Mouse (Mus musculus) heart, postnatal 10 days (tissue): ENCODE results near the gene Usf1. TPM values are rescaled to one million over a fixed set of nuclear protein-coding genes. Genes with fewer than 3 reads are reported as not detected.

Source experiments
- DNase-seq, 2 experiments: peaks; one replicate each; pipeline ENCODE4 v3.0.0; 2021
- intact Hi-C: fragments of 180-260 bp; cut with DNase I; formaldehyde crosslinking; loops from one replicate; pipeline ENCODE4 v1.15.1; 2025
- total RNA-seq, 2 experiments: library from RNA; stranded (reverse); gene quantifications; 2 replicates each; pipeline ENCODE4 v1.2.3; 2021

Gene Usf1
- total RNA-seq, 2 experiments from 2014 or later = 50.4 to 51.3 TPM

- no peak for DNase-seq
- intact Hi-C loops = no loop called here
These were observed 36.6 kb downstream of the Usf1 start for GRCm38 (mm10) chr1:171447692-171448091.

- intact Hi-C loops = no loop called here
- no peak for DNase-seq
These were observed 38.9 kb downstream of the Usf1 start for GRCm38 (mm10) chr1:171450062-171450461.

DNA sequence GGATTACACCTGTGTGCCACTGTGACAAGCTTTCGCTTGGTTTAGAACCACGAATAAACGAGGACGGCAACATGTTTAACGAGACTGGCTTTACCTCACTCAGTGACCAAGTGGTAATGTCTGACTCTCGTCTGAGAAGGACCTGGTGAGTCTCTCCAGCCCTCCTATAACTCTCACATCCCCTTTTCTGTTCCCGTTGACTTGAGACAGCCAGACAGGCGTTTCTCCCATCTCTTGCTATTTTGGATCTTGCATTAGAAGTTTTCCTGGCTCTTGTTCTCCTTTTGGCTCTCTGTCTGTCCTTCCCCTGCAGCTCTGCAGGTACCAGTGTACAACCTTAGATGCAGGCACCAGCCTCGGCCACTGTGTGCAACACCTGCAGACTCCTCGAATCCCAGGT, 39.9 kb downstream of the Usf1 start:
- DNase-seq = no peak
- intact Hi-C loops = no loop called here

DNA sequence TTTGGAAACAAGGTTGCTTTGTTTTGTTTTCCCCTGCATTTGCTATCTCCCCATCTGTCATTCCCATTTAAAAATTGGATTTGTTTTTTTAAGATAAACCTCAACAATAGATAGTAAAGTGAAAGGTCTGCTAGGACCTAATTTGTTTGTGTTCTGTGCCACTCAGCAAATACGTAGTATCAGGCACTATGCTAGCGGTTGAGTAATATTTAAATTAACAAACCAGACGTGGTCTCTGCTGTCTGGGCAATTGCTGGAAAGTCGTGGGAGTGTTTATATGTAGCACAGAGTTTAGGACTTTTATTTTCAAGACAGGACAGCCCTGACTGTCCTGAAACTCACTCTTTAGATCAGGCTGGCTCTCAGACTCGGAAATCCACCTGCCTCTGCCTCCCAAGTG, 41.4 kb downstream of the Usf1 start:
- no peak for DNase-seq
- intact Hi-C loops = no loop called here

GRCm38 (mm10) chr1:171452923-171453322, 41.8 kb downstream of the Usf1 start:
- intact Hi-C loops = no loop called here
- DNase-seq = peak; percentile 23 to 45

DNA sequence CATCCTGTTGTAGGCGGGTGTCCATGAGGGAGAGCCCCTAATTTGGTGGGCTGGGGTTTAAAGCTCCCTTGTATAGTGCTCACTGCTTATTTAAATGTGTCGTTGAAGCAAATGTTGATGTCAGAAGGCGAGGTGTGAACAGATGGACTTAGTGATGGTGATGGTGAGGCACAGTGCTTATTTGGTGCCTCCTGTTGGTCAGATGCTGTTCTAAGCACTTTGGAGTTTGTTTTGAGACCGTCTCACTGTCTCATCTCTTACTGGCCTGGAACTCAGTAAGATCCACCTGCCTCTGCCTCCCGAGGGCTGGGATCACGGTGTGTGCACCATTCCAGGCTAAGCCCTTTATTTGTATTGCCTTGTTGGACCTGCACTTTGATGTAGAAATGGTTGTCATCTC, 43.8 kb downstream of the Usf1 start:
- intact Hi-C loops = no loop called here
- DNase-seq = no peak

DNA sequence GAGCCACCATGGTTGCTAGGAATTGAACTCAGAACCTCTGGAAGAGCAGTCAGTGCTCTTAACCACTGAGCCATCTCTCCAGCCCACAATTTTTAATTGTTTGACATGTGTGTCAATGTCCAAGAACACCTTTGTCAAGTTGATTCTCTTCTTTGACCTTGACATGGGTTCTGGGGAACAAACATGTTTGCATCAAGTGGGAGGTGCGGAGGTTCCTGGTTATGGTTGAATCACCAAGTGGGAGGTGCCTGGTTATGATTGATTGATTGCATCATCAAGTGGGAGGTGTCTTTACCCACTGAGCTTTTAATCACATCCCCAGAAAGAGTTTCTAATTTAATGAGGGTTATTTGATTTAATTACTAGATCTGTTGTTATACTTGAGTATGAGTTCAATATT, 46.5 kb downstream of the Usf1 start:
- intact Hi-C loops = no loop called here
- DNase-seq = no peak

DNA sequence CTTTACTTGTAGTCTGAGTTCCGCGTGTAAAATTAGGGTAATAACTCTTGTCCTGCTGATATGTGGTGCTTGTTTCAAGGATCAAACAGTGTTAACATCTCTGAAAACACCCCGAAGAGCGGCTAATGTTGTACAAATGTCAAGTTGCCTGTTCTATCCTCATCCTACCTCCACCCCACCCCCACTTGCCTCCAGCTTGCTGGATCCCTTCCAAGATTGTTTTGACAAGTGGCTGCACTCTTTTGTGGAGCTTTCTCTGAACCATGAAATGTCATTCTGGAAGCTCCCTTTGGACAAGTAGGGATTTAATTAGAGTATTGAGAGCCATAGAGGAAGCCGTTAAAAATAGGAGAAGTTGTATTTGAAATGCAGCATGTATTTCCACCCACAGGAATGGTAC, 48.7 kb downstream of the Usf1 start:
- no peak for DNase-seq
- intact Hi-C loops = no loop called here

DNA sequence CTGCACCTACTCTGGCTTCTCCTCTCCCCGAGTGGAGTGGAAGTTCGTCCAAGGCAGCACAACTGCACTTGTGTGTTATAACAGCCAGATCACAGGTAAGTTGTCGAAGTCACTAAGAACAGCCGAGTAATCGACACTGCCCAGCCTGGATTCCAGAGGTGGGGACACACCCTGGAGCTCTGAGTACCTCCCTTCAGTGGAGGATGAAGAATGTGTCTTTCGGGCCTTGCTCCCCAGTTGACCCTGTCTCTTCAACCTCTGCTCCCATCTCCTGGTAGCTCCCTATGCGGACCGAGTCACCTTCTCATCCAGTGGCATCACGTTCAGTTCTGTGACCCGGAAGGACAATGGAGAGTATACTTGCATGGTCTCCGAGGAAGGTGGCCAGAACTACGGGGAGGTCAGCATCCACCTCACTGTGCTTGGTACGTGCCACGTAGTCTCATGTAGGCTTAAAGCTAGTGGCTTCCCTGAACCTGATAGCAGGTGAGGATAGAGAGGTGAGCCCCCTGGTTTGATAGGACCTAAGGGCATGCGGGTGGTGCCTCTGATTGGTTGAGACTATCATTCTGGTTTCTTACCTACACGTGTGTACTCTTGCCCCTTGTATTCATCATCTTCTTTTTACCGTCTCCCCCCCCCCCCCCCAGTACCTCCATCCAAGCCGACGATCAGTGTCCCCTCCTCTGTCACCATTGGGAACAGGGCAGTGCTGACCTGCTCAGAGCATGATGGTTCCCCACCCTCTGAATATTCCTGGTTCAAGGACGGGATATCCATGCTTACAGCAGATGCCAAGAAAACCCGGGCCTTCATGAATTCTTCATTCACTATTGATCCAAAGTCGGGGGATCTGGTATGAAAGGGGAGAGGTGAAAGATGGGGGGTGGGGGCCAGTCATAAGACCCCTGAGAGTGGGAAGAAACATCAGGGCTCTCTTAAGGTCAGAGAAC, 49.7 kb downstream of the Usf1 start:
- DNase-seq = no peak
- intact Hi-C loops = no loop called here

- intact Hi-C loops = no loop called here
- no peak for DNase-seq
These were observed 52.0 kb downstream of the Usf1 start for GRCm38 (mm10) chr1:171463133-171463532.

DNA sequence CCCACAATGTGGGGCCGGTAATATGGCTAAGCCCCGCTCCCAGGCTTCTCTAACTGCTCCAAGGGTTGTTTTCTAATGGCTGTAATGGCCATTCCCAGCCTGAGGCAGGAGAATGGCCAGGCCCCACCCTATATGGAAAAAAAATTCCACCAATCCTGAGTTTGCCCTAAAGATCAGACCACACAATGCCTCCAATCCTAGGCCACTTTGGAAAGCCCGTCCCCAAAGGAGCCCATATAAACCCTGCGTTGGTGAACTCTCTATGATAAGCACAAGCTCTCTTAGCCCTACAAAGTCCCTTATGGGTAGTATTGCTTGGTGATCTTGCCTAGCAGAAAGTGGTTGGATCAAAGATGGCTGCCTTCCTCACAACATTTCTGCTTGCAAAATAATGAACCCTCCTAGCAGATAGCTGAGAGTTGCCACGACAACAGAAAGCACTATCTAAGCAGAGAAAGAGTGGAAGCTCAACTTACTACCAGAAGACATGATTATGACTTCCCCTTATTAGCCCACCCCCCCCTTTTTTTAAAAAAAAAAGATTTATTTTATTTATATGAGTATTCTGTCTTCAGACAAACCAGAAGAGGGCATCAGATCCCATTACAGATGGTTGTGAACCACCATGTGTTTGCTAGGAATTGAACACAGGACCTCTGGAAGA, 54.8 kb downstream of the Usf1 start:
- intact Hi-C loops = no loop called here
- no peak for DNase-seq

GRCm38 (mm10) chr1:171466565-171466964, 55.5 kb downstream of the Usf1 start:
- intact Hi-C loops = no loop called here
- peak in 1 of 2 experiments; percentile 4 for DNase-seq

Other genes starting within 250 kb of the Usf1 start
- 100 to 1,000 TPM; 136 to 146 TPM for gene Pcp4l1, start 215.0 kb upstream of the Usf1 start, total RNA-seq
- gene Nr1i3, start 197.3 kb upstream of the Usf1 start, total RNA-seq = not detected
- 10 to 100 TPM; 88.9 to 95.9 TPM for gene Tomm40l, start 188.8 kb upstream of the Usf1 start, total RNA-seq
- 1 to 10 TPM; 2.3 to 4.2 TPM for gene Apoa2, start 186.3 kb upstream of the Usf1 start, total RNA-seq
- 1 to 10 TPM; 9.0 to 9.6 TPM for gene Fcer1g, start 176.9 kb upstream of the Usf1 start, total RNA-seq
- gene Adamts4, start 160.9 kb upstream of the Usf1 start, total RNA-seq = 1 to 10 TPM; 5.1 to 7.8 TPM
- gene Ndufs2, start 159.9 kb upstream of the Usf1 start, total RNA-seq = 1,000 to 10,000 TPM; 1,054 to 1,076 TPM
- 10 to 100 TPM; 28.0 to 28.6 TPM for gene B4galt3, start 141.0 kb upstream of the Usf1 start, total RNA-seq
- 10 to 100 TPM; 20.7 to 21.4 TPM for gene Ppox, start 130.1 kb upstream of the Usf1 start, total RNA-seq
- 10 to 100 TPM; 20.7 to 26.8 TPM for gene Usp21, start 123.3 kb upstream of the Usf1 start, total RNA-seq
- gene Ufc1, start 116.3 kb upstream of the Usf1 start, total RNA-seq = 100 to 1,000 TPM; 101 to 112 TPM
- gene Dedd, start 82.2 kb upstream of the Usf1 start, total RNA-seq = 10 to 100 TPM; 23.6 to 26.3 TPM
- 10 to 100 TPM; 20.9 to 22.1 TPM for gene Nit1, start 65.7 kb upstream of the Usf1 start, total RNA-seq
- gene Pfdn2, start 65.6 kb upstream of the Usf1 start, total RNA-seq = 10 to 100 TPM; 73.4 to 73.9 TPM
- gene Klhdc9, start 50.5 kb upstream of the Usf1 start, total RNA-seq = under 1 TPM; 0.60 to 0.65 TPM
- under 1 TPM in 1 of 2 experiments, not detected in 1; 0.22 TPM for gene Nectin4, start 41.2 kb upstream of the Usf1 start, total RNA-seq
- gene Arhgap30, start 22.4 kb upstream of the Usf1 start, total RNA-seq = 1 to 10 TPM; 2.1 to 2.5 TPM
- 1 to 10 TPM; 1.6 TPM for gene Tstd1, start 7.6 kb downstream of the Usf1 start, total RNA-seq
- 10 to 100 TPM; 59.4 to 65.1 TPM for gene F11r, start 26.2 kb downstream of the Usf1 start, total RNA-seq
- gene Alyref2, start 92.2 kb downstream of the Usf1 start, total RNA-seq = 1 to 10 TPM; 4.4 to 4.5 TPM
- not detected for gene Itln1, start 124.0 kb downstream of the Usf1 start, total RNA-seq
- under 1 TPM; 0.10 to 0.20 TPM for gene Cd244a, start 147.9 kb downstream of the Usf1 start, total RNA-seq
- under 1 TPM; 0.17 to 0.22 TPM for gene Ly9, start 196.1 kb downstream of the Usf1 start, total RNA-seq
- under 1 TPM in 1 of 2 experiments, not detected in 1; 0.29 TPM for gene Slamf7, start 241.7 kb downstream of the Usf1 start, total RNA-seq